Mouse (Mus musculus) left cerebral cortex, adult 18-20 months (tissue): ENCODE results near the gene Hras. TPM values are rescaled to one million over a fixed set of nuclear protein-coding genes. Genes with fewer than 3 reads are reported as not detected.
A peak's percentile ranks its signal among the peaks of the same experiment; 100 is the strongest.

Experiments
- DNase-seq, 2 experiments: peaks; one replicate each; pipeline ENCODE4 v3.0.0; 2021 to 2022; ENCODE audit warnings: low spot score in 2 of 2, mixed read lengths in 1 of 2
- total RNA-seq, 2 experiments: library from RNA; stranded (reverse); gene quantifications; 2 replicates each; pipeline ENCODE4 v1.2.3; 2021

Hras gene
- total RNA-seq, 2 experiments from 2014 or later, result 223 to 237 TPM

DNA sequence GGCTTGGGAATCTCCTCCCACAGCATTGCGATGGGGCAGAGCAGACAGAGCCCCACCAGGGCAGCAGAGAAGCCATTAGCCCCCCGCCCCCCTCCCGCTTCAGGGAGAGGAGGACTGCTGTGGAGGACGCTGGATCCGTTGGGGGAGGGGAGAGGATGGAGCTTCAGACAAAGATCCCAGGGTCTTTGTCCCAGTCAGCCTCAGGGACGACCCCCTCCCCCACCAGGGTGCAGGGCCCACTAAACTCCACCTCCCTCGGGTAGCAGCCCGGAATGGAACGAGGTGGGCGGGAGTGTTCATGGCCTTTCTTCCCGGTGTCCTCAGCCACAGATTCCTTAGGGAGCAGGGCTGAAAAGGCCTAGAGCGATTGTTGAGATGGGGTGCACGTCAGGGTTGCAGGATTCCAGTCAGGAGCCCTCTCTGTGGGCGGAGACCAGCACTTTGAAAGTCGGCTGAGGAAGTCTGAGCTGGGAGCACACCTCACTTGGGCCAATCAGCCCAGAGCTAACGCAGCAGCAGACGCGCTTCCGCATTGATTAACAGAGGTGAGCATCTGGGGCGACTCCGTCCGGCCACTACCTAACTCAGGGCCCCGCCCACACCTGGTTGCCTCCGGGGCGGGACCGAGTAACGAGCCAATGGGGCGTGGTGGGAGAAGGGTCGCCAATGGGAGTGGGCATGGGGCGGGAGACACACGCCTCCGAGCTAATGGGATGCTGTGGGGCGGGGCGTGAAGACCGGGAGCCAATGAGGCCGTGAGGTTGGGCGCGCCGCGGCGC, 21.5 kb upstream of the Hras start, which contains the start of gene Rassf7:
TSS of gene Rassf7 (plus strand) at position 760 of the 779 bp plus-strand sequence.
- peak; percentile 72 to 74 for DNase-seq

DNA sequence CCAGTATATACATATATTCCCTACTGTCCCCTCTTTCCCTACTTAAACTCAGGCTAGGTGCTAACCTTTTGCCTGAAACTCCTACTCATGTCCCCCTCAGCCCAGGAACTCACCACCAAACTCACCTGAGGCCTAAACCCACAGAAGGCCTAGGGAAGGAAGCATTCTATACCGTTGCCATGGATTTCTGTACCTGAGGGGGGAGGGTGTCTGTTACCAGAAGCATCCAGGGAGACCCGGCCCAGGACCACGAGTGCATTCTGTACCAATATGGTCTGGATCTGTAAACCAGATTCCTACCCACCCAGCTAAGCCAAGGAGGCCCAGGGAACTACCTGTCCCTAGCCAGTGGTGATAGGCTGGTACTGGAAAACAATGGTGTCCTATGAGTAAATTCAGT, 20.5 kb upstream of the Hras start:
- no peak for DNase-seq

DNA sequence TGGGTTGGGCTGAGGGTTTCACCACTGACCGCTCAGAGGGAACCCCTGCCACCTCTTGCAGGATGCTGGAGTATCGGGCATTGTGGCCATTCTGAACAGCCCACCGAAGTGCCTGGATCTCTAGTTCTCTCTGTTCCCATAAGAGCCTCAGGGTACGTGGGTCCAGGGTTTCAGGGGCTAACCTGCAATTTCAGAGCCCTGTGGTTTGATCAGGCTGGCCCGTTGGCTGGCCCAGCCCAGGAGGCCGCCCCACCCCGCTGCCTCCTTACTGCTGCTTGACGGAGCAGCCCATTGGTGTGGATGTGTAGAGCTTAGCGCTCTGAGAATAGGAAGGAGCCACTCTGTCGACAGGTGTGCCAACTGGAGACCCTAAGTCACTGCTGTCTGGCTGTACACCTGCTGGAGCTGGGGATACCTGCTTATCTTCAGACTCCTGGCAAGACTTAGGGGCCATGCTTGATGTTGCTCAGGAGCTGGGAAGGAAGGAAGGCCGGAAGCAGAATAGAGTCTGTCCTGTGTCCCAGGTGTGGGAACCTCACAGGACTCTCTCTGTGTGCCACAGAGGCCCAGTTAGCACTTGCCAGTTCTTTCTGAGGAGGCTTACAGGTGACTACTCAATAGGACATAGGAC, 19.9 kb upstream of the Hras start, which contains the start of gene Lmntd2:
TSS of gene Lmntd2 (minus strand) at position 476 of the 631 bp plus-strand sequence.
- no peak for DNase-seq

DNA sequence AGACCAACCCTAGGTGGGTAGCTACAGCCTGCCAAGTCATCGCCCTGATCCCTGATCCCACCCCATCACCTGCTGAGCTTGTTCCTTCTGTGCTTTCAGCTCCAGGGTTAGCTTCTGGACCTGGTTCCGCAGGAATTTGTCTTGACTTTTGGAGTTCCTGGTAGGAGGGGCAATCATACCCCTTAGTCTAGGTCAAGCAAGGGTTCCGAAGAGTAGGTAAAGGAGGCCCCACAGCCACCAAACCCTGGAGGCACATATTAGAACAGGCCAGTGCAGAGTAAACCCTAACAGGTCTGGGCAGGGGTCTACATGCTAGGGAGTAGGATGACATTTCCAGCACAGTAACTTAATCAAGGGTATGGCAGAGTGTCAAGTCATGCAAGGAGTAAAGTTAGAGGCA, 19.3 kb upstream of the Hras start:
- DNase-seq, result no peak

DNA sequence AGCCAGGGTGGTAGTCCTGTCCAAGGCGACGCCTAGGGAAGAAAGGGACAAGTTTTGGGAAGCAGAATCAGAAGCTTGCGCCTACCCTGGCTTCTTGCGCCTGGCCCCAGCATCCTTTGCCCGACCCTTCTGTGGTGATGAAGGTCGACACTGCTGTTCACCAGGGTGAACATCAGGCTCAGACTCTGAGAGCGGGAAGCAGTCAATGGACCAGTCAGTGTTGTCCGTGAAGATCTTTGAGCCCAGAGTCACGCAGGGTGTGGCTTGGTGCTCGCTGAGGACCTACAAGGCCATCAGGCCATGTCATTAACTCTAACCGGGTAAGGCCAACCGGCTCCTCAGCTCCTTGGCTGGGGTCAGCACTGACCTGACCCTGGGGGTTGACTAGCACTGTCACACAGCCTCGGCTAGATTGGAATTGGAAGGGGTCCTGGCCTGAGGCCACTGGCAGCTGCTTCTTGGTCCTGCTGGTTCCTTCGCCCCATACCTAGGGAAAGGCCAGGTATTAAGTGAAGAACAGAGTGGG, 16.9 kb upstream of the Hras start:
- DNase-seq, result no peak

DNA sequence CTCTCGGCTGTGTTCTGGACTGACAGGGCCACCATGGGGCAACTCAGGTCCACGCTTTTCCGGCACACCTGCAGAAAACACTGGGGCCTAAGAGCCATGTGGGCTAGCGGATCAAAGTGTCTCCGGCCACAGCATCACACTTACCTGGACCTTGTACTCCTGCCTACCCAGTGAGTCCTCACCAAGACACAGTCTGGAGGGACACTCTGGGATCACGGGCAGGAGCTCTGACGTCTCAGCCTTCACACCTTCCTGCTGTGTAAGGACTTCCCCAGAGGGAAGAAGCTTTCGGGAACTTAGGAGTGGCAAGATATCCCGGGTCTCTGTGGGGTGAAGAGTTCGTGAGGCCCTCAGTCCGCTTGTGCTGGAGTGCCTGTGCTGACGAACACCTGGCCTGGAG, 16.3 kb upstream of the Hras start:
- no peak for DNase-seq

DNA sequence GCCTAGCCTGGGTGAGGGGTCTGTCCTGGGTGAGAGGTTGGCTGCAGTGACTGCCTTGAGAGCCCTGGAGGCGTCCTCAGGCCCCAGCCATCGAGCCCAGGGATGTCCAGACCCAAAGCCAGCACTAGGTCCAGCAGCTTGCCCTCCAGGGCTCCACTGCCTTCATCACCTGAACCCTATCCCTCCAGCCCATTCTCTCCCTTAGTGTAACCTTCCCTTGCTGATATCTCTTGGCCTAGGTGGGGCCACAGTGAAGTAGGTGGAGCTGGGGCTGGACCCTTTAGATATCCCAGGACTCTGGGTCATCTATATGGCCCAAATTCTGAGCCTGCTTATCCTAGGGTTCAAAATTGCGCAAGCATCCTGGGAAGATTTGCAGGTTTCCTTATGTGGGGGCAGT, 15.7 kb upstream of the Hras start:
- DNase-seq, result no peak

DNA sequence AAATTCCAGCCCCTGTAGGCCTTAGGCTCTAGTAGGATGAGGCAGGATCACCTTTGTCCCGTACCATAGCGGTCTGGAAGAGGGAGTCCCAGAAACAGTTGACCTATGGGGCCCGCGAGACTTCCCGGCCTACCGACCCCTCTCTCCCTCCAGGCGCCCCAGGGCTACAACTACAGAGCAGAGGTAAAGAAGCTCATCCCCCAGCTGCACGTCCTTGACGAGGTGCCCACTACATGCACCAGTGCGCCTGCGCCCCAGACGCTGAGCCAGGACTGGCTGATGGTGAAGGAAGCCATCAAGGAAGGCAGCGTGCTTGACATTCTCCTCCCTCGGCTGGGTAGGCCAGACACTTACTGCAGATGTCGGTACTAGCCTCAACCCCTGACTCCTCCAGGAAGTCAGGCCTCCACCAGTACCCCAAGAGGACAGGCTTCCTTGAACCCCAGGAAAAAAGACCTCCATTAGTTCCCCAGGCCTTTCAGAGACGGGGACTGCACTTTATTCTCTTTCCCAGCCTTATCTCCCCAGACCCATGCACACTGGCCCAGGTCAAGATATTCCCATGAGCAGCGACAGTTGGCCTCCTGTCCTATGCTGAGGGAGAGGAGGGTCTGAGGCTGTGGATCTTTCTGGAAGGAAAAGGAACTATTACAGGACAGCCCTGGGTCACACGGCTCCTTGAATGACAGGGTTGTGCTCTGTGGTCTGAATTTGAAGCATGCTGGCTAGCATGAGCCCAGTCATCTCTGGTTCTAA, 12.6 kb upstream of the Hras start:
- no peak for DNase-seq

DNA sequence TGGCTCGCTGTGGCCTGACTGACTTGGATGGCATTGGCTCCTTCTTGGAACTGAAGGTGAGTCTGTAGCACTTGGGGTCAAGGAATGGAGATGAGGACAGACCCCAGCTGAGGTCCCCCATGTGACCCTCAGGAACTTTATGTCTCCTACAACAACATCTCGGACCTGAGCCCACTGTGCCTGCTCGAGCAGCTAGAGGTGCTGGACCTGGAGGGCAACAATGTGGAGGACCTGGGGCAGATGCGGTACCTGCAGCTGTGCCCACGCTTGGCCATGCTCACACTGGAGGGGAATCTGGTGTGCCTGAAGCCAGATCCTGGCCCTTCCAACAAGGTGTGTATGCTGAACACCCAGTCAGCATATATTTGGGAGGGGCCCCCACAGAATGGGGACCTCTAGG, 11.7 kb upstream of the Hras start:
- no peak for DNase-seq

DNA sequence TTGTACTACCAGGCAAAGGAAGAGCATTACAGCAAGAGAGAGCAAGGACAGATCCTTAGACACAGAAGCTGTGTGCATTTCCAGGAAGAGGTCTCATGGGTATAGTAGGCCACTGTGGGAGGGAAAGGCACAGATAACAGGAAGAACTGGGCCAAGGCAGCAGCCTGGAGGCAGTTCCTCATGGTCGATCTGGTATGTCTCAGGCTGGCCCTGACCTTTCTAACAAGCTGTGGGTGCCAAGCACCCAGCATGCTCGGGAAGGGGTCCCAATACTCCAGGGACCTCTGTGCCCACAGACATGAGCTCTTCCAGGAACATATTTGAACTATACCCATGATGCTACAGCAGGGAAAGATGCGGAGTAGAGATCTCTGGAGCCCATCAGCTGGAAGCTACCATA, 10.7 kb upstream of the Hras start:
- no peak for DNase-seq

DNA sequence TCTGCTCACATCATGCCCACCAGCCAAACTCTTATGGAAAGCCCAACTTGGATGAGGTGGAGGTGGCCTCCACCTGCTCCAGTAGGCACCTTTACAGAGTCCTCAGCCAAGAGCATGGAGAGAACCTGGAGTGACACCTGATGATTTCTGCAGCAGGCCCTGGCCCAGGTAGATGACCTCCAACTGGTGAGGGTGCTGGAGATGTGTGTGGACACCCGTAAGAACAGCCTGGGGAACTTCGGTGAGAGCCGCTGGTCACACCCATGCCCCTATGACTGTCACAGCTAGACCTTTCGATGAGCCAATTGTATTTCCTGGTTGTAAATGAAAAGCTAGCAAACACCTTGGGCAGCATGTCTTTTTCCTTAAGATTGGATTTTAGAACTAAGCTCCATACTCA, 4.3 kb upstream of the Hras start:
- DNase-seq, result no peak

DNA sequence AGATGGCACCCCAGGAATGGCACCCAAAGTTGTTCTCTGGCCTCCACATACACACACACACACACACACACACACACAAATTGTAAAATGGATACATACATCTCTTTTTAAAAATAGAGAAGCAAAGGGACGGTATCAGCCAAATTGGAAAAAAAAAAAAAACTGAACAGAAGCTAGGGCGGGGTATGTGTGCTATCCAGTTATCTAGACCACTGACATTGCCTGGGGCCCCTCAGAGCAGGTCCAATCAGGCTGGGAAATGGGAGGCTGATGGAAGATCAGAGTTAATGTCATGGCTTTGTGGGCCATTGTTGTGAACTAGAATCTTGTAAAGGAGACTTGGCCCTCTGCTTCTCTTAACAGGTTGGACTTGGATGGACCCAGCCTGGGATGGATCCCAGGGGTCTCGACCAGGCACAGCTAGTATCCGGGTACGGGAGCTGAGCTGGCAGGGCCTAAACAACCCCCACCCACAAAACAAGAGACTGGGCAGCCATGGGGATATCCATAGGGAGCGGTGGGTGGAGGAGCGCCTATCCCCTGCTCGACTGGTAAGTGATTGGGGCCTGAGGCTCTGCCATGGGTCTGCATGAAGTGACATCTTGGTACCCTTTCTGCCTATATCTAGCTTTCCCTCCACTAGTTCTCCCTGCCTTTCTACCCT, 2.9 kb upstream of the Hras start:
- DNase-seq, result no peak

DNA sequence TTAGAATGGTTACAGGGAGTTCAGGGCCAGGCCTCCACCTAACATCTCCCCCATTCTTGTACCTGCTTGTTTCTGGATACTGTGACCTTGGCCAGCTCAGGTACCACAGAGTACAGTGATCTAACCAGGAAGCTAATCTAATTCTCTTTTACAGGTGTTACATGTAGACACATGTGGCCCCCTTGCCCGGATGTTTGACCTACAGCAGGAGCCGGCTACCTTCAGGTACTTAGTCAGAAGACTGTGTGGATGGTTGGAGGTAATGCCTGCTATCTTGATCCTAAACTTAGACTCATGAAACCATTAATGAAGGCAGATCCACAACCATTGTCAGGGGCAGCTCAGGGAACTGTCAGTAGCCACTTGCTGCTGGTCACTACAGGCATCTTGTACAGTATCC, 1.9 kb upstream of the Hras start:
- no peak for DNase-seq

DNA sequence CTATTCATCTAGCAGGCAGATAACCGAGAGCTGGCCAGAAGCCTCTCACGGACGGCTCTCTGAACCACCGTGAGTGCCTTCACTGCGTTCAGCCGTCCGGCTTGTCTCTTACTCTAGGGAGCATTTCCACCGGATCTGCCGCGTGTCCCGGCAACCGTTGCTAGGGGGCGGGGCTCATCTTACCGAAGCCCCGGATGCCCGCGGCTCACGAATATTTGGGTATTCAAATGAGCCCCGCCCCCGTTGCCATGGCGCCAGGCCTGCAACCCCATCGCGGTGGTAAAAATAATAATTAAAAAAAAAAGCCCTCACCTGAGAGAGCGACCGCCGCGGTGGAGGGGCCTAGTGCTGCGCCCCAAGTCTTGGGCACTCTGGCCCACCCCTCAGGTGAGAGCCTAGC, 1.0 kb upstream of the Hras start:
- DNase-seq, result peak; percentile 82 to 85

DNA sequence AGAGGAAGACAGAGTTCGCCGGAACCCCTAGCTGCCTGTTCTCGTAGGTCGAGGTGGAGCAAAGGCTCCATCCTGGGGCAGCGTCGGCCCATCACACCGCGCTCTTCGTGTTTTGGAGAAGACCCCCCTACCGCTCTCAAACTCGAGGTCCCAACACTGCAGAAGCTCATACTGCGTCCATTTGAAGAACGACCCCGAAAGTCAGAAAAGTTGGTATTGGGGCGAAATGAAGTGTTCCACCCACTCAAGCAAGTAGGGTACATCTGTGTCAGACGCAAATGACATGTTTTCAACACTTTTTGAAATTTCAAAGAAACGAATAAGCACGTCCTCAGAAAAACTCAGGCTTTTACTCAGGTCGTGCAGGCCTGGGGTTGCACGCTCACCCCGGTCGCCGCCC, 604 bp upstream of the Hras start:
- DNase-seq, result no peak

DNA sequence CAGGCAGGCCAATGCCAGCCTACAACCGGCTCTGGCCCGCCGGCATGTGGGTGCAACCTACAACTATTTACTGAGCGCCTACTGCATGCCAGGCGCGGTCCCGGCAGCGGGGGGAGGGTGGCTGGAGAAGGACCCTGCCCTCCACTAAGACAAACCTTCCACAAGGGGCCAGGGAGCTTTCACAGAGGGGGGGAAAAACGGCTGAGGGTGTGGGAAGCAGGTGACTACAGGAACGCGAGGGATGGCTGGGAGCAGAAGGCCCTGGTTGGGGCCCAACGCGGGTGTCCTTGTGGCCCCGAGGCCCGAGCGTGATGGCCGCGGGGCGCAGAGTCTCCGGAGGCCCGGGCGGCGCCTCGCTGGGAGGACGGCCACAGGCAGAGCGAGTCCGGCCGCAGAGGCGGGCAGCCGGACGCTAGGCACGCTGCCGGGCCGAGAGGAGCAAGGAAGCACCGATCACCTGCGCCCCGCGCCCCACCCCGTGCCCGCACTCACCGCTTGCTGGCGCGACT, 403 bp downstream of the Hras start:
- DNase-seq, result peak in 1 of 2 experiments; percentile 12

DNA sequence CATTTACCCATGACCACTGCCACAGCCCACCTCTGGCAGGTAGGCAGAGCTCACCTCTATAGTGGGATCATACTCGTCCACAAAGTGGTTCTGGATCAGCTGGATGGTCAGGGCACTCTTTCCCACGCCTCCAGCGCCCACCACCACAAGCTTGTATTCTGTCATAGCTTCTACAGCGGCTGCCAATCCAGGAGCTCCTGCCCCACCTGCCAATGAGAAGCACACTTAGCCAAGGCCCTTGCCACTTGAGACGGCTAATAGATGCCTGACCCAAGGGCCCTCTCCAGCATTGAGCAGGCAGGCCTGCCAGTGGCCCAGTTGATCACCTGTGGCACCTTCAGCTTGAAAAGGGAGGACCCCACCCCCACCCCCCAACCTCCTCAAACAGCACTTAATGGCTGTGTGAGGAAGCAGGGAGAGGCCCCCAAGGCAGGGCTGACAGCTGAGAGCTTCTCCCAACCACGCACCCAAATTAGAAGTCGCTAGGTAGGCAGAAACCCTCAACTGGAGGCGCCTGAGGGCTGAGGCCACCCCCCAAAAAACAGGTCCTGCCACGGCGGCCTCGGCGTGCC, 943 bp downstream of the Hras start:
- DNase-seq, result peak in 1 of 2 experiments; percentile 38

DNA sequence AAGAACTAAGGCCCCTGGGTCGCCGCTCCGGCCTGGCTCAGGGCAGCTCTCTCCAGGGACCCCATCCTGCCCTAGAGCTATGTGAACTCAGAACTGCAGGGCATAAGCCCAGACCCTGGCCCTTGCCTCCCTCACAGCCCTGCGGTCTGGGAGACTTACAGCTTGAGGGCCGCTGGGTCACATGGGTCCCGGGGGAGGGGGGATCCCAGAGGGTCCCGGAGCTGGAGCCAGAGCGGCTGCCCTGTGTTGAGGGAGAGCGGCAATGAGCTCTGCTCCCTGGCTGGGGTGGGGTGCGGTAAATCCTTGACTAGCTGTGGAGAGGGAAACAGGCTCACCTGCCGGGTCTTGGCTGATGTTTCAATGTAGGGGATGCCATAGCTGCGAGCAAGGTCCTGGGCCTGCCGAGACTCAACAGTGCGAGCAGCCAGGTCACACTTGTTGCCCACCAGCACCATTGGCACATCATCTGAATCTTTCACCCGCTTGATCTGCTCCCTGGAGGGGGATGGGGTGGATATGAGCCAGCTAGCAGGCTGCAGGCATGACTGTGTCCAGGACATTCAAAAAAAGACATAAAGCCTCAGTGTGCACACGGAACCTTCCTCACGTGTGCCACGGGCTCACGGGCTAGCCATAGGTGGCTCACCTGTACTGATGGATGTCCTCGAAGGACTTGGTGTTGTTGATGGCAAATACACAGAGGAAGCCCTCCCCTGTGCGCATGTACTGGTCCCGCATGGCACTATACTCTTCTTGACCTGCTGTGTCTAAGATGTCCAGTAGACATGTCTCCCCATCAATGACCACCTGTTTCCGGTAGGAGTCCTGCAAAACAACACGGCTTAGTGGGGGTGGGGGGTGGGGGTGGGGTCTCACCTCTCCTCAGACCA, 1.8 kb downstream of the Hras start:
- no peak for DNase-seq

DNA sequence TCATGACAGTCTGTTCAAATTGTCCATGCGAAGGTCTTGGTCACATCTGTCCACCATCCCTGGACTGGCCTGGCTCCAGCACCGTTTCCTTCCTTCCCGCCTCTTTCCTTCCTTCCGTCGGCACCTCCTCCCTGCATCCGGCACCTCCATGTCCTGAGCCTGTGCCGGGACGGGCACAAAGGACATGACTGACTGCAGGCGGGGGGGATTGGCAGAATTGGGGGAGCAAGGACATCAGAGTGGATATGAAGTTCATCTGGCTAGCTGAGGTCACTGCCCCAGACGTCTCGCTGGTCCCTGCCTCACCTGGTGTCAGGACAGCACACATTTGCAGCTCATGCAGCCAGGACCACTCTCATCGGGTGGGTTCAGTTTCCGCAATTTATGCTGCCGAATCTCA, 2.8 kb downstream of the Hras start:
- DNase-seq, result no peak

DNA sequence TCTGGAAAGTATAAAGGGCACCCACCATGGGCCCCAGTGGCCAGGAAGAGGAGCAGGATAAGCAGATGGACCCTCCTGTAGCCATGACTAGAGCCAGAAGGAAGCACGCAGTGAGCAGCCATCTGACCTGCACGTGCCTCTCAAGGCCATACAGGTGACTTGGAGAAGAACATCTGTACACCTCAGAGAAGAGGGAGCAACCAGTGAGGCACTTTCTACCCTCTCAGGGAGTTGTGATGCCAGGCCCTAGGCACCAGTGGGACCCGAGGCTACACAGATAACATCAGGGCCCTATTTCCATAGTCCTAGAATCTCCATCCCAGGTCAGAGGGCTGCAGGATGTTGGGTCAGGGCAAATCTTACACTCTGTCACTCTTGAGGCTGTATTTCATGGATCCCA, 3.6 kb downstream of the Hras start:
- no peak for DNase-seq
